Mouse (Mus musculus): ENCODE measurements around the gene Golga1. TPM values are rescaled to one million over a fixed set of nuclear protein-coding genes. Genes with fewer than 3 reads are reported as not detected.

The Golga1 gene
- 23.9 TPM for polyA plus RNA-seq (2017; shearing (Covaris generic))

DNA sequence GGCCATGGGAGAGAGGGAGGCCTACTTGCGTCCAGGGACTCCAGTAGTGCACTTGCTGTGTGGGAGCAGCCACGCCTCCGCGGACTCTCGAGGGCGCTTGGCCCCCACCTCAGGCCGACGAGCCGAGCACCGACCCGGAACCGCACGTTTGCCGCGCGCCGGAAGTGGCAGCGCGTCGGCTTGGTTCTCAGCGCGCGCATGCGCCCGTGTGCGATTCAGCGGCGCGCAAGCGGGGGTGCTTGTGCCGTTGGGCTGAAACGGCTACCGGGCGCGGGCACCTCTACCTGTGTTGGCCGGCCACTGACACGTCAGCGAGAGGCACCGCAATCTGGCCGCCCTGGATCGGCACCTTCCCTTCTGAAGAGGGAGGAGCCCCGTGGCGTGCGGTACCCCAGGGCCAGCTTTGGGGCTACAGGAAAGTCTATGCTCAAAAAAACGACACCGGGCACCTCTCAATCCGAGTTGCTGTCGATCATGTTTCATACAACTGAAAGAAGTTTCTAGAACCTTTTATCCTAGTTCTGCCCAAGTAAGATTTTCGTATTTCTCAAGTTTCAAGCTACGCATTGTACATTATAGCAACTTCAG is at the start of gene Golga1:
TSS of gene Golga1 (minus strand) at position 142 of the 588 bp plus-strand sequence.

DNA sequence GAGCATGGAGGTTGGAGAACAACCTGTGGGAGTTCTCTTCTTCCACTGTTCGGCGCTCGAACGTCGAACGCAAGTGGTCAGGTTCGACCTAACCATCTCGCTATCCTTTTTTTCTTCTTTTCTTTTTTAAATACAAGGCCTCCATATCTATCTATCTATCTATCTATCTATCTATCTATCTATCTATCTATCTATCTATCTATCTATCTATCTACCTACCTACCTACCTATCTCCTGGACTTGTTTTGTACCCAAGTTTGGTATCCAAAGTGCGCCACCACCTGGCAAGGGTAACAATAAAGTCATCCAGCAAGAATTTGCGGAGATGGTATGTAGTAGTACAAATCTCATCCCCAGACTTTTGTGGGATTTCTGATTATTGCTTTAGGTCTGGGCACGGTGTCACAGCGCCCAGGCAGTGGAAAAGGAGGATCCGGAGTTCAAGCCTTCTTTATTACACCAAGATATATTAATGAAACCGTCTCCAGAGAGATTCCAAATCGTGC is 59.7 kb downstream of the Golga1 start, which contains the start of gene Rpl35:
TSS of gene Rpl35 (minus strand) at position 51 of the 506 bp plus-strand sequence.

DNA sequence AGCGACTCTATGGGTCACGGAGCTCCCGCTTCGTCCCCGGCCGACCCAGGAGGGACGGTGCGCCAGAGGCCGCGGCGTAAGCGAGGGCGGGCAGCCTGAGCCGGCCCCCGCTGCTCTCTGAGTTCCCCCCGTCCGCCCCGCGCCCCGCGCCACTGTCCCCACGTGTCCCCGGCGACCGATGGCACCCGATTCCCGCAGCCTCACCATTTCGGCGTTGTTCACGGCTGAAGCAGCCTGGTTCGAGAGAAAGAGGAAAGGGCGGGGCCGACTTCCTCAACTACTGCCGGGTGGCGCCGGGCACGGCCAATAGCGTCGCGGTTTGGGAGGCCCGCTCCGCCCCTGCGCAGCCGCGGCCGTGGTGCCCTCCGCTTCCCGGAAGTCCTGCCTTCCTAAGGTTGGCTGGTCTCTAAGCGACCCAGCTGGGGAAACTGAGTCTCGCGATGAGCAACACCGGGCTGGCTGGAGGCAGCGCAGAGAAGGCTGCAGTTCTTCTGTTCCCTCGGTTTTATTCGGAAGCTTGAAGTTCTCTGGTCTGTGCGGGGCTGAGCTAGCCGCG is 60.4 kb downstream of the Golga1 start, which contains the start of gene Arpc5l:
TSS of gene Arpc5l (plus strand) at position 469 of the 556 bp plus-strand sequence.

DNA sequence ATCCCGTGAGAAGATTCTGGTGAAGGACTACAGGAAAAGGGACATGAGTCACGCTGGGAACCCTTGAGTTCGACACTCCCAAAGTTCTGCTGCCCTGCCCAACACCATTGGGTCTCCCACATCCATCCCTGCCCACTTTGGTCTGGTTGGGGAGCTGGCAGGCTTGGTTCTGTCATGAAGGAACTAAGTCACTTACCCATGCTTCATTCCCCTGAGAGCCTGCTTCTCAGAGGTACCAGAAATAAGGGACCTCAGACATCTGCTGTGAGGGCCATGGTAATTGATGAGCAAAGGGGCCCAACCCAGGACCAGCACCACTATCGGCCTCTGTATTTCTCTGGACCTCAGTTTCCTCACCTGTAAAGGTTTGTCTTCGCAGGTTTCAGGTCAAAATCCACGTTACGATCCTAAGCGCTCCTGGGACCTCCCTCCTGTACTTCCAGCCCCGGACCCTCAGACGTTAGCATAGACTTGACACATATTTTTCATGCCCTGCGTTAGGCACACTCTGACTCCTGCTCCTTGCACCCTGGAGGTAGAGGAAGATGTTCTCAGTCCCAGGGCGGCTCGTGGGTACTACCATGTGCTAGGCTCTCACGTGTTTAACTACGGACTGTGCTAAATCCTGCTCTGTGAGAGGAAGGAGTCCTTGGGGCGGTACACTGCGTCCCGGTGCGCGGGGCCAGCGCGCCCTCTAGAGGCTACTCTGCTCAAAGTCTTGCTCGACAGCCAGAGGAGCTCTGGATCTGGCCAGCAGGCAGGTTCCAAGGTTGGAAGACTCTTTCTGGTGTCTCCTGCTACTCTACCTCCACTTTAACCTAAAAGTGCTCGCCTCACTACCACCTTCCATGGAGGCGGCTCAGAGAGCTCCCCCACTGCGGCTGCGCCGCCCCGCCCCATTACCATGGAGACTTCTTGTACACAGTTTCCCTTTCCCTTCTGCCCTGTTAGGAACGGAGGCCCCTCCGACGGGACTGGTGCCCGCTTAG is 67.7 kb downstream of the Golga1 start, which contains the start of gene Wdr38:
TSS of gene Wdr38 (plus strand) at position 91 of the 989 bp plus-strand sequence.

Other genes starting within 250 kb of the Golga1 start
- 1.8 TPM for gene Nr6a1, start 137.9 kb downstream of the Golga1 start, polyA plus RNA-seq (2017; shearing (Covaris generic))
- 0.10 TPM for gene Olfml2a, start 133.6 kb downstream of the Golga1 start, polyA plus RNA-seq (2017; shearing (Covaris generic))
- gene Wdr38, start 68.1 kb downstream of the Golga1 start, polyA plus RNA-seq (2017; shearing (Covaris generic)) = 1.3 TPM
- gene Arpc5l, start 60.2 kb downstream of the Golga1 start, polyA plus RNA-seq (2017; shearing (Covaris generic)) = 108 TPM
- gene Rpl35, start 59.9 kb downstream of the Golga1 start, polyA plus RNA-seq (2017; shearing (Covaris generic)) = 763 TPM
- 16.7 TPM for gene Scai, start 125.2 kb upstream of the Golga1 start, polyA plus RNA-seq (2017; shearing (Covaris generic))
- gene Ppp6c, start 160.9 kb upstream of the Golga1 start, polyA plus RNA-seq (2017; shearing (Covaris generic)) = 142 TPM